Mouse (Mus musculus) frontal cortex, postnatal 25 days (tissue): ENCODE measurements around the gene Fam222b.

Experiments used
- DNase-seq, 2 experiments: peaks; one replicate each; pipeline ENCODE4 v3.0.0; 2022; ENCODE audit warnings: low spot score in 2 of 2

The Fam222b gene

GRCm38 (mm10) chr11:78136132-78136531 lies 41.7 kb downstream of the Fam222b start:
- no peak for DNase-seq

GRCm38 (mm10) chr11:78137584-78137983 lies 43.1 kb downstream of the Fam222b start:
- DNase-seq = no peak

GRCm38 (mm10) chr11:78138023-78138422 lies 43.6 kb downstream of the Fam222b start:
- no peak for DNase-seq

GRCm38 (mm10) chr11:78140665-78141064 lies 46.2 kb downstream of the Fam222b start:
- DNase-seq = no peak

- DNase-seq = no peak
These were observed 49.1 kb downstream of the Fam222b start for GRCm38 (mm10) chr11:78143520-78143919.

GRCm38 (mm10) chr11:78146168-78146567 lies 51.7 kb downstream of the Fam222b start:
- DNase-seq = no peak

GRCm38 (mm10) chr11:78146707-78147543 lies 52.5 kb downstream of the Fam222b start:
- DNase-seq = no peak

GRCm38 (mm10) chr11:78151161-78151560 lies 56.7 kb downstream of the Fam222b start:
- no peak for DNase-seq

- peak; percentile 60 to 62 for DNase-seq
These were observed 58.1 kb downstream of the Fam222b start for GRCm38 (mm10) chr11:78152299-78153231.

- DNase-seq = no peak
These were observed 59.3 kb downstream of the Fam222b start for GRCm38 (mm10) chr11:78153778-78154177.

GRCm38 (mm10) chr11:78155674-78156073 lies 61.2 kb downstream of the Fam222b start:
- no peak for DNase-seq

GRCm38 (mm10) chr11:78156156-78156699 lies 61.8 kb downstream of the Fam222b start:
- no peak for DNase-seq

GRCm38 (mm10) chr11:78159096-78159495 lies 64.6 kb downstream of the Fam222b start:
- DNase-seq = peak in 1 of 2 experiments; percentile 76

- no peak for DNase-seq
These were observed 65.1 kb downstream of the Fam222b start for GRCm38 (mm10) chr11:78159557-78159956.

GRCm38 (mm10) chr11:78160171-78160570 lies 65.7 kb downstream of the Fam222b start:
- DNase-seq = no peak

- no peak for DNase-seq
These were observed 66.2 kb downstream of the Fam222b start for GRCm38 (mm10) chr11:78160675-78161074.

GRCm38 (mm10) chr11:78161169-78161568 lies 66.7 kb downstream of the Fam222b start:
- no peak for DNase-seq

GRCm38 (mm10) chr11:78161968-78162367 lies 67.5 kb downstream of the Fam222b start:
- DNase-seq = no peak

- no peak for DNase-seq
These were observed 68.0 kb downstream of the Fam222b start for GRCm38 (mm10) chr11:78162504-78162903.

- DNase-seq = no peak
These were observed 68.6 kb downstream of the Fam222b start for GRCm38 (mm10) chr11:78163045-78163444.

- DNase-seq = no peak
These were observed 69.5 kb downstream of the Fam222b start for GRCm38 (mm10) chr11:78163681-78164603.
